Mouse (Mus musculus) layer of hippocampus, adult 18-20 months (tissue): ENCODE data around the gene Cdk5rap1. TPM values are rescaled to one million over a fixed set of nuclear protein-coding genes. Genes with fewer than 3 reads are reported as not detected.

Experiments
- DNase-seq, 2 experiments: peaks; one replicate each; pipeline ENCODE4 v3.0.0; 2022; ENCODE audit warnings: low spot score in 2 of 2
- long read RNA-seq: library from polyadenylated mRNA; stranded (forward); transcript quantifications from one replicate; pipeline ENCODE4 v2.0.0, GENCODE M21; 2021
- total RNA-seq, 2 experiments: library from RNA; stranded (reverse); gene quantifications; 2 replicates each; pipeline ENCODE4 v1.2.3; 2021

The Cdk5rap1 gene
- 10 to 100 TPM; 14.8 to 14.9 TPM for total RNA-seq
- long read RNA-seq, transcript Cdk5rap1-201 (14 exons, 1,970 nt): major isoform, 10 of 18 reads
- long read RNA-seq, partial matches to known transcripts: 5 of 18 reads
- long read RNA-seq, other reads (novel, unspliced or antisense): 3 of 18 reads

DNA sequence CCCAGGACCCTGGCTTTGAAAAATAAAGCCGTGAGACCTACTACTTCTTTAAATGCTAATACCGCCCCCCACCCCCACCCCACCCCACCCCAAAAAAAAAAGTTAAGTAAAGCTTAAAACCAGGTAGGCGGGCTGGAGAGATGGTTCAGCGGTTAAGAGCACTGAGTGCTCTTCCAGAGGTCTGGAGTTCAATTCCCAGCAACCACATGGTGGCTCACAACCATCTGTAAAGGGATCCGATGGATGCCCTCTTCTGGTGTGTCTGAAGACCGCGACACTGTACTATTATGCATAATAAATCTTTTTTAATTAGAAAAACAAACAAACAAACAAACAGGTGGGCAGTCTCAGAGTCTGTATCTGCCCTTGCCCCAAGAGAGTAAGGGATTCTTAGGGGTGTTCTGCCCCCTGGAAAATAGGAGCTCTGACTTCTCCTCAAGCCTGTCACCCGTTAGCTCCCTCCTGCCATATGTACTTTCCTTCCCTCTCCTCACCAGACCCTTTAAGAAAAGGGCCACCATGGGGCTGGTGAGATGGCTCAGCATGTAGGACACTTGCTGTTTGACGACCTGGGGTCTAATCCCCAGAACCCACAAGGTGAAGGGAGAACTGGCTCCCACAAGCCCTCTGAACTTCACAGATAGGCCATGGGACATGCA lies at the start of gene Cdk5rap1:
Gene Cdk5rap1 (minus strand): TSS at position 169 of the 659 bp plus-strand sequence.
- no peak for DNase-seq

DNA sequence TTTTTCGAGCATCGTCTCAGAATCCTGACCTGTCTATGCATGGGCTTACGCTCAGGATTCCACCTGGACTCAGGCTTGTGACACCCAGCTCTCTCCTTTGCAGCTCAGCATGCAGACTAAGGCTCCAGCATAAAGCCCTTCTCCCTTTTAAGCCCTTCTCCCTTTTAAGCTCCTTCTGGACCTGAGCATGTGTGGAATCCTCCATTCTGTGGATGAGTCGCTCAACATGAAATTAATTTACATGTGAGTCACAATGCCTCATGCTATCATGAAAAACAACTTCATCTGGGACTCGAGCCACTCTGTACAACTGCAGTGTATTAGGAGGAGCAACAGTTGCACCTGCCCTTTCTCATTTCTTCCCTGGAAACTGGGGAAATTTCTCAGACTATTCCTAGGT lies 49.4 kb upstream of the Cdk5rap1 start:
- no peak for DNase-seq

DNA sequence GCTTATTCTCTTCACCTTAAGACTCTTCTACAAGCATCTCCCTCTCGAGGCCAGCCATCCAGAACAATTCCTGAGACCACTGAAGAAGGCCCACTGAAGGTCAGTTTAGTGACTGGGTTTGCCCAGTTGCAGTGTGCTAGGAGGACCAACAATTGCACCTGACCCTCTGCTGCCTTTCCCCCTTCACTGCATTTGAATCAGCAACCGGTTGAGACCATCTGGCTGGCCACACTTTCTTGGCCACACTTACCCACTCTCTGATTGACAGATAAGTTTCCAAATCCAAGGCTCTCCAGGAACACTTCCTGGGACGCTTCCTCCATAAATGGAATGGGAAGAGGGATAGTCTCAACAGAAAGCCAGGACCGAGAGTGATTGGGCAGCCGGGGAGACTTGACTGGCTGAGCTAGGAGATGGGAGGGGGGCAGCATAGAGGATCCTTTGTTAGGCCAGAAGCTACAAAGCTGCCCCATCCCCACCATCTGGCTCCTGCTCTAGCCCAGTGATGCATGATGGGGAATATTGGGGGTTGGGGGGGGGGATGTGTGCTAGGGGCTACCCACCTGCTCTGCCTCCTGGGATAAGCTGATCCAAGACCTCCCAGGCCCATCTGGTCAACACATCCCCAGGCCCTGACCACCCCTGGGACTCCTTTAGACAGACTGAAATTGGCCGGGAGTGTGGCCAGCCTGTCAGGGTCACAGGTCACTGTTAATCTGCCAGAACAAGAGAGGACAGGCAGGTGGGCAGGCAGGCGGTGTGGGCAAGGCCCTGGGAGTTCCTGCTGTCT lies 48.3 kb upstream of the Cdk5rap1 start:
- DNase-seq: no peak

DNA sequence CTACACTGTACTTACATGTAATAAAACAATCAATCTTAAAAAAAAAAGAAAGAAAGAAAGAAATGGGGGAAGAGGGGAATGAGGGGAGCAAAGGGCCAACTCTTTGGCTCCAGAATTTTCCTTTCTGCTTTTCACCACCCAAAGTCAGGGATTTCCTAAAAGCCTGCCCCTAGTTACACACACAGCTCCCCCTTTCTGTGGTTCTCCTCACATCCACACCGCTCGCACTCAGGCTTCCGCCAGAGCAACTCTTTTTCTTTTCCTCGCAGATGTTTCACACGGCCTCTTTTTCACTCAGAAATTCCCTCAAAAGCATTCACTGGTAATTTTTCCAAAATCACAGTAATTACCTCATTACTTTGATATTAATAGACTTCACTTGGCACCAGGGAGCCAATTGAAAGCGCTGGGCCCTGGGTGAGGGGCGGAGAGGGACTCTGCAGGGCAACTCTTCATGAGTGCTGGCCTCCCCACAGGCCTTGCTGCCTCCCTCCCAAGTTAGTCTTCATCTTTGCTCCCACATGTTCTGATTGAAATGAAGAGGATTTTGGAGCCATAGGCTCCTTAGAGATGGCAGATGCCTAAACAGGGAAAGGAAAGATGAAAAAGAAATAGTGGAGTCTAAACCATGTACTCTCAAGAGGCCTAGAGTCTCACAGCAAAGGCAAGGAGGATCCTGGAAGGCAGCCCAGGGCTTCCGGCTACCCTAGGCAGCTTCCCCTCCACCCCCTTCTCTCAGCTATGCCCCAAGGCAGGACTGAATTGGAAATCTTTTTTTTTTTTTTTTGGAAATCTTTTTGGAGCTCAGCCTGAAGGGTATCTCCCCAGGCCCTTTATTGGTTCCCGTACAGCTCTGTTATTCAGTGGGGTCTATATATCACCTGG lies 47.1 kb upstream of the Cdk5rap1 start:
- no peak for DNase-seq

DNA sequence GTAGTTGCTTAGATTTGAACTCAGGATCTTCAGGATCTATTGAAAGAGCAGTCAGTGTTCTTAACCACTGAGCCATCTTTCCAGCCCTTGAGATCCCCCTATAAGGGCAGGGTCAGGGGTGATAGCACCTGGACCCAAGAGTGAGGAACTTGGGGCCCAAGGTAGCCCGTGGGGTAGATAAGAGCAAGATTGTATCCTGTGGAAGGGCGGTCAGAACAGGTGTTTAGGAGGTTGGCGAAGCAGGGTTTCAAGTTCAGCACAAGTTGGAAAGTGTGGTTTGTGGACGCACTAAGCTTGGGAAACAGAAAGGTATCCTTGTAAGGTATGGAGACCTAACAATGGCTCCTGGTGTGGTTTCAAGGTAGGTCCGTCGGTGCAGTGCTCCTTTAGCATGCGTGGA lies 45.2 kb upstream of the Cdk5rap1 start:
- no peak for DNase-seq

DNA sequence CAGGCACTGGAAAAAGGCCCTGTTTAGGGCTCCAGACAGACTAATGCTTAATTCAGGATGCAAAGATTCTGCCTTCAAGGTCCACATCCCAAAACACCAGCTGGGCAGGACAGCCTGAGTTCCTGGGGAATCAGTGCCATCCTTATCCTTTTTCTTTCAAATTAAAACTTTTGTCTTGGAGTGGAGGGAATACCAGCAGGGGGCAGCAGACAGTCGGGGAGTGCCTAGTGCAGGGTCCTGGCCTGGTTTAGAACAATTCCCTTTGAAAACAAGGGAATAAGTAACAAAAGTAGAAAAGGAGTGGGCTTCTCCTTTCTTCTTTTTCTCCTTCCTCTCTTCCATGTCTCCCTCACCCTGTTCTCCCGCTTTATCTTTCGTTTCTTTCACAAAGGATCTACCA lies 44.3 kb upstream of the Cdk5rap1 start:
- DNase-seq: peak; percentile 61 to 80

DNA sequence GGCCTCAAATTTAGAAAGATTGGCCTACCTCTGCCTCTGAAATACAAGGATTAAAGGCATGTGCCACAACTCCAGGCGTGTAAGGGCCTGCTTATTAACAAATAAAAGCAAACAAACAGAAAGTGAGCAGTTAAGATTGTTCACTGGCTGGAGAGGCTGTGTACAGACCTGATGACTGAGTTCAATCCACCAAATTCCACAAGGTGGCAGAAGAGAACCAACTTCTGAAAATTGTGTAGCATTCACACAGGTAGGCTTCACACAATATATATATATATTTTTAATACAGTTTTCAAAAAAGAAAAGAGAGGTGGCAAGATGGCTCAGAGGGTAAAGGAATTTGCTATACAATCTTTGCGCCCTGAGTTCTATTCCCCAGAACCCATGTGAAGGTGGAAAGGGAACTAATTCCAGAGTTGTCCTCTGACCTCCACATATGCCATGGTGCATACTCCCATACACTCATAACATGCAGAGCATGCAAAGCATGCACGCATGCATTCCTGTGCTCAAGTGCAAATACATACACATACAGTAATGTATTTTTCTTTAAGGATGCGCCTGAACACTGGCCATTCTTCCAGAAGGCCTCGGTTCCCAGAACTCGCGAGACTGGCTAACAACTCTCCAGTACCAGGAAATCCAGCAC lies 39.3 kb upstream of the Cdk5rap1 start:
- DNase-seq: peak in 1 of 2 experiments; percentile 75

DNA sequence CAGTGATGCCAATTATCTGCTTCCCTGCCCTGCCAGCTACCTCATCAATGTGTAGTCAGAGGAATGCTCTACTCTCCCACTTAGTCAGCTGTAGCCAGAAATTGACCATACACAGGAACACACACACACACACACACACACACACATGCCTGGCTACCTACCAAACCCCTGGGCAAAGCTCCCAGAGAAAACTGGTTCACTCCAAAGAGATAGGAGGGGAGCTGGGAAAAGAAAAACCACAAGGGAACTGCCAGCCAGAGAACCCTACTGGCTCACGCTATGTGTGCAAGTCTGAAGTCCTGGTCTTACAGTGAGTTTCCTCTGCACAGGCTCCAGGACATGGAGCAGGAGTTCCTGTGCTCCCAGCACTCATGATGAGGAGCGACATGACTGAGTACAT lies 37.5 kb upstream of the Cdk5rap1 start:
- DNase-seq: no peak

DNA sequence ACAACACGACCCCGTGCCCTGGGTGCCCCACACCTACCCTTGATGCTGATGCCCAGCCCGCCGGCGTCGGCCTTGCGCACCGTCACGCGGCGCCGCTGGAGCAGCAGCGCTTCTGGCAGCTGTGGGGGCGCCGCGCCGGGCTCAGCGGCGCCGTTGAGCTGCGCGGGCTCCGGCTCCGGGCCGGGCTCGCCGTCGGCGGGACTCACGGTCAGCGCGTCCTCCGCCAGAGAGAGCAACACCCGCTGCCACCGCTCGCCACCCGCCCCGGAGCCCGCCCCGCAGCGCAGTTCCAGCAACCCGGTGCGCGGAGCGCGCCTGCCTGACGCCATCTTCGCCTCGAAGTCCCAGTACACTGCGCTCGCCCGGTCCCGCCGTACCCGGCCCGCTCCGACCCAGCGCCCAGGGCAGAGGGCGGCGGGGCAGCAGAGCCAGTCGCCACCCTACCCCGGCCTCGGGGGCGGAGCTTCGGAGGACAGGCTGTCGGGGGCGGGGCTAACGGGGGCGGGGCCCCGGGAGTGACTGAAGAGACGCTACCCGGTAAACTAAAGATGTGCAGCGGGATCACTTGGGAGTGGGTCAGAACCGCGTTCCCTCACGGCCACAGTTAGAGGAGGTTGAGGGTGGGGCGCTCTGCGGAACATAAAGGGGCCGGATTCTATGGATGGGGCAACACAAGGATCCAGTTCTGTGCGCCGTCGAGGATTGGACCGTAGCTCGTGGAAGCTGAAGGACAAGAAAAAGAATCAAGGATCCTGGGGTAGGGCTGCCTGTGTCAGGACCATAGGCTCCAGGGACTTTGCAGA lies 35.0 kb upstream of the Cdk5rap1 start, which contains the start of gene Snta1:
Gene Snta1 (minus strand): TSS at position 457 of the 803 bp plus-strand sequence.
- DNase-seq: peak; percentile 68 to 81

DNA sequence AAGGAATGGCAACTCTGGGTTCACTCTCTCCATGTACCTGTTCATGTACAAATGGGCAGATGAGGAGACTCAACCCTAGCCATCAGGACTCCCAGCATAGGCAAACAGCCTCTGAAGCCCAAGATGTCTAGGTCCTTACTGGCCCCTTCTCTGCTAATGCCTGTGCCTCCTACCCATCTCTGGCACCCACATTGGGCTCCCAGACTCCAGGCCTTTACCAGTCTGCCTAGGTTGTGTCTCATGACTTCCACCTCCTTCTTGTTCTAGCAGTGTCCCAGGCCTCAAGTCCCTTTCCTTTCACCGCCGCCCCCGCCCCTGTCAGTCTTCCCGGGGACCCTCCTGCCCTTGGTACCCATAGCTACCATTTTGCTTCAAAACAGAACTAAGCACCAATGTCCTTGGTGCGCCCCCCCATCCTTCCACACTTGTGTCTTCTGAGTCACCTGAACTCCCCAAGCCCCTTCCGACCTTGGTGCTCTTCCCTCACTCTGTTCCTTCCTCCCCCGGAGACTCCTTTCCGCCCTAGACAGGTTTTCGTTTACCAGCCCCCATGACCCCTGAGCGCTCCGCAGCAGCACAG lies 34.3 kb upstream of the Cdk5rap1 start:
- DNase-seq: no peak

DNA sequence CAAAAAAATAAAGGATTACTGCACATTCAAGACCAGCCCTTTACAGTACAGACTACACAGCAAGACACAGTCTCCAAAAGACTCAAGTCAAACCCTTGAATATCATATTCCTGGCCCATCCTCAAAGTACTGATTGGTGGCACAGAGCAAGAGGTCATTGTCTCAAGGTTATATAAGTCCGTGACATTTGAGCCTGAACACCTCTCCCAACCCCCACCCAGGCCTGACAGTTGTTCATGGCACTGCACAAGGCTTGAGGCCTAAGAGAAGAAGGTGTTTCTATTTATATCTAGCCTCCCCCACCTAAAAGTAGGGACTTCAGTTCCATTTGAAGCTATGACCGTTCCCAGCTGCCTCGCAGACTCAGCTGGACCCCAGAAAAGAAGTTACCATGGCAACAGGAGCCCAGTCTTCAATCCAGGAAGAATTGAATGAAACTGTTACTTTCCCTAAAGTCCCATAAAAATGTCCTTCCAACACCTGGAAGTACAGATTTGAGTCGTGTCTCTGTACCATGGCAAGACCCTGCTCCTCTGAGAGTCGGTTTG lies 32.7 kb upstream of the Cdk5rap1 start:
- no peak for DNase-seq

DNA sequence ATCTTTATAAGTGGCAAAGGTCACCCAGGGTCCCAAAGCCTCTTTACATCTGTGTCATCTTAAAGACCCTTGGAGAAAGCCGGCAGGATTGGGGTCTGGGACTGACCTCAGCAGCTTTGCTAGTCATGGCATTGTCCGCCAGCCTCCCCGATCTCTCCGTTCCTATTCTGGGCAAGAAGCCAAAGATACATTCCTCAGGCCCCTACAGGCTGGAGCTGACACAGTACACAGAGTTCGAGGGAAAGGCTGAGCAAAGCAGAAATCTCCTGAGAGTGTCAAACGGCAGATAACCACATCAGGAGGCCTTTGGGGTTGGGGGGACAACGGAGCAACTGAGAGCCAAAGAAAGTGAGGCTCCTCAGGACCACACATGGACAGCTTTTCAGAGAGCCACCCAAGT lies 30.0 kb upstream of the Cdk5rap1 start:
- no peak for DNase-seq

DNA sequence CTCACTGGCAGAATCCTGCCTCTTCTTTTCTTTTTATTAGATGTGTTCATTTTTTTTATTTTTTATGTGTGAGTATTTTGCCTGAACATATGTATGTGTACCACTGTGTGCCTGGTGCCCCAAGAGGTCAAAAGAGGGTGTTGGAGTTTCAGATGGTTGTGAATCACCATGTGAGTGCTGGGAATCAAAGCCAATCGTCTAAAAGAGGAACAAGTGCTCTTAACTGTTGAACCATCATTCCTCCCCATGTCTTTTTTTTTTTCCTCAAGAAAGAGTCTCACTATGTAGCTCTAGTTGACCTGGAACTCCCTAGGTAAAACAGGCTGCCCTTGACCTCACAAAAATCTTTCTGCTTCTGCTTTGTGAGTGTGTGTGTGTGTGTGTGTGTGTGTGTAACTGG lies 29.2 kb upstream of the Cdk5rap1 start:
- no peak for DNase-seq

DNA sequence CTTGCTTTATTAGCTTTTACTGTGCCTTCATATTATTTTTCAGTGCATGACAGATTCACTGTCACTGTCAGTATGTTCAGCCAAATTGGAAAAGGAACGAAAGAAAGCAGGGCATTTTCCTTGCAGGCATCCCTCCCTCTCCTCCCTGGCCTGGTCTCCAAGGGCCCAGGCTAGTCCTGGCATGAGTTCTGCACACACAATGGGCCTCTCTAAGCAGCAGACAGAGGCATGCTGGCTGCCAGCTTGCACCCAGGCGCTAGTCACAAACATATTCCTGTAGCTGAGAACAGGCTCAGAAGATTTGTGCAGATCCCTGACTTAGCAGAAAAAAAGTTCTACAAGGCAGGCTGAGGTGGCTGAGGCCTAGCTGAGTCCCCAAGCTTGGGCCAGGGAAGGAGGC lies 26.5 kb upstream of the Cdk5rap1 start:
- peak in 1 of 2 experiments; percentile 59 for DNase-seq

DNA sequence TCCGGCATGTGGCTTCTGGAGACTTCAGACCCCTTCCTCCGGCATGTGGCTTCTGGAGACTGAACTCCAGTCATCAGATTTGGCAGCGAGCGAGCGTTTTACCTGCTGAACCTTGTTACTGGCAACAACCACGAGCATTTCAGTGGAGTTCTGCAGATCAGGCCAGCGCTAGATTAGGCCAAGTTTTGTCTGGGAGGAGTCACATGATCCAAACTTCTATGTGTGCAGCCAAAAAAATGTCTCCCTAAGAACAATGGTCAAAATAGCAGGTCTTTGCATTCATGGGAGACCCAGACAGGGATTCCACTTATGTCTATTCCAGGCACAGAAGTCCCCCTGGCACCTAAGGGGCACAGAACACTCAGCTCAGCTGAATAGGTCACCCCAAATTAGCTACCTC lies 25.5 kb upstream of the Cdk5rap1 start:
- DNase-seq: no peak

DNA sequence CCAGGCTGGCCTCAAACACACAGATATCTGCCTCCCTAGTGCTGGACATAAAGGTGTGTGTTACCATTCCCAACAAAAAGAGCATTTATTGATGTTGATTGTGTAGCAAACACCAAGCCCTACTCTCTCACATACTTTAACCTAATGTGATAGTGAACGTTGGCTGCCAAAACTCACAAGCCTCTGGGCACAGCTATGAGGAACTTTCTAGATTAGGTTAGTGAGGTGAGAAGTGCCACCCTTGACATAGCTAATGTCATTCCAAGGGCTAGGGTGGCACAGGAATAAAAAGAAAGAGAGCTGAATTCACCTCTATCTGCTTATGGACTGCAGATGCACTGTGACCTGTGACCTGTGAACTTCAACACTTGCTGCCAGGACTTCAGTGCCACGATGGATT lies 23.7 kb upstream of the Cdk5rap1 start:
- DNase-seq: no peak

DNA sequence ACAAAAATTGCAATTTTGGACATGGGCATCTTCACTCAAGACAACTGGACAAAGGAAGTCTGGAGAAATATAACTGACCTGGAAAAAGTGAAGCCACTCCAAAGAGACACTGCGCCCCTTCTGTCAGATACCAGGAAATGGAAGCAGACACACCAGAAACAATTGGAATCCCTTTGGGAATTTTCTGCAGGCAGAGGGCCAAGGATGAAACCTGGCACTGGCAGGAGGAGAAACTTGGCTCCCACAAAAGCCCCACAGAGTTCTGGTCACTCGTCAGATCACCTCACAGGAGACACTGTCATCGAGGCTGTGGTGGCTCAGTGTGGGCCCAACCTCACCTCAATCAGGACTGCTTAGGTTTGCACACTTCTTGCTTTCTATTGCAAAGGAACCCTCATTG lies 21.8 kb upstream of the Cdk5rap1 start:
- DNase-seq: no peak

DNA sequence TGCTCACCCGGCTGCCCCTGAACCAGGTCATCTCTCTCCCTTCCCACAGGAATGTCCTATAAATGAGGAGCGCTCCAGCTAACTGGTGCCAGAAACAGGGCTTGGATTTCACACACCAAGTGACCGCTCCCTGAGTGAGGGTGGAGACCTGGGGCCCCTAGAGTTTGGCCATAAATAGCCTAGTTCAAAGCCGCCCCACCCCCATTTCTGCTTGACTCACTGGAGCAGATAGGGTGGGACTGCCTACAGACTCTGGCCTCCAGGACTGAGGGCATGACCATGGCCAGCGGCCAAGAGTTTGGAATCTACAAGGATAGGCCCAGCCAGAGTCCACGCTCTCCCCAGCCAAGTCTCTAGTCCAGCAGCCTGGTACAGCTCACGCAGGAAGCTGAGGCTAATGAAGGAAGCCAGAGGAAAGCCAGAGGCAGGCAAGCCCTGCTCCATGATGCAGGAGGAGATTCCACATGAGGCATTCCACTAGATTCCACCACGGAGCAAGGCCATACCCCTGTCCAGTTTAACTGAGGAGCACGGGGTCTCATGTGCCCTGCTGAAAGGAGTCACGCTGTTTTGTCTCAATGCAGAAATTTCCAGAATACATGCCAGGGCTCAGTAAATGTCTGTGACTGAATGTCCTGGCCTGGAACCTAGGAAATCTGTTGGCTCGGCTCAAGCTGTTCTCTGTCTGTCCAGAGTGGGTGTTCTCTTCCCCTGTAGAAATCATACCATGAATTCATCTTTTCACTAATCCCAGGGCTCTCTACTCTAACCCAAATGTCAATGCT lies 17.6 kb upstream of the Cdk5rap1 start:
- DNase-seq: peak in 1 of 2 experiments; percentile 63

DNA sequence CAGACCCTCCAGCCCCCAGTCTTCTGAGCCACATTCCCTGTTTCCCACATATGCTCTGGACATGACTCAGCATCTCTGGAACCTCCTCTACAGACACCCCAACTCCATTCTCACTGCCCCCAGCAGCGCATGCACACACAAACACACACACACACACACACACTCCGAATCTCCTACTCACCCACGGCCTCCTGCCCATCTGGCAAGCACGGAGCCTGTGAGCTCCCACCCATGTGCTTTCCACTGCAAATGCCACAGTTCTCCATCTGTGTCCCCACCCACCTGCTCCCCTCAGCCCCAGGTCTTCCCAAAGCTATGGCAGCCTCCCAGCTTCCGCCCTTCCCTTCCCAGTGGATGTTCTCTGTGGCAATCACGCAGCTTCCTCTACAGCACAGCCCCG lies 6.3 kb upstream of the Cdk5rap1 start:
- DNase-seq: peak; percentile 93 to 97
